Mouse (Mus musculus) CH12.LX (cell line): ENCODE results near the gene Phc2.

Experiments
- CHD2 ChIP-seq: IDR thresholded peaks from 2 replicates; pipeline ENCODE4 v1.6.1; 2011; ENCODE audit warnings: low read length, improper control_type of control experiment
- CTCF ChIP-seq, 2 experiments: IDR thresholded peaks in 1 of 2; conservative IDR thresholded peaks in 1 of 2; 2 replicates each; pipeline ENCODE4 v1.5.1; 2011 to 2012; ENCODE audit warnings: low read depth in 2 of 2, low read length in 2 of 2, improper control_type of control experiment in 1 of 2, inconsistent platforms in 1 of 2, mild to moderate bottlenecking in 1 of 2, moderate library complexity in 1 of 2

DNA sequence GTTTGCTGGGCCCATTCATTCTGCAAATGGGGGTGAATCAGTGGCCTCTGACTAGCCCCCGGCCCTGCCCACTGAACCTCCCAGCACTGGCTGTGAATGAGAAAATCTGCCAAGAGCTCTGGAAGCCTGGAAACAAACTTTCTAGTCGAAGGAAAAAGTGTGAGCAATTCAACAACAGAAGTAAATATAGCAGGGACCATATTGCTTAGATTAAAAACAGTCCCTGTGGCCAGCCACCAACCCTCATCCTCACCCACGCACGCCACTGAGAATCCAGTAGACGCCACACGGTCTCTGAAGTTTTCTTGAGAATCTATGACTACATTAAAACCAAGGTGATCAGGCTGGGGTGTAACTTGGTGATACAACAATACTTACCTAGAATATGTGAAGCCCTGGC, 58.4 kb downstream of the Phc2 start:
- no peak for TF ChIP-seq CTCF (conservative IDR thresholded peaks at IDR 0.05 in 1 of 2, IDR thresholded peaks at IDR 0.05 in 1 of 2; ENCODE audit: low read depth in 2 of 2, low read length in 2 of 2)
- TF ChIP-seq CHD2 = no peak
